Mouse (Mus musculus): Measurements from ENCODE around the gene Ppfibp1. TPM values are rescaled to one million over a fixed set of nuclear protein-coding genes. Genes with fewer than 3 reads are reported as not detected.

The Ppfibp1 gene
- polyA plus RNA-seq, 1 experiment: 15.5 TPM

DNA sequence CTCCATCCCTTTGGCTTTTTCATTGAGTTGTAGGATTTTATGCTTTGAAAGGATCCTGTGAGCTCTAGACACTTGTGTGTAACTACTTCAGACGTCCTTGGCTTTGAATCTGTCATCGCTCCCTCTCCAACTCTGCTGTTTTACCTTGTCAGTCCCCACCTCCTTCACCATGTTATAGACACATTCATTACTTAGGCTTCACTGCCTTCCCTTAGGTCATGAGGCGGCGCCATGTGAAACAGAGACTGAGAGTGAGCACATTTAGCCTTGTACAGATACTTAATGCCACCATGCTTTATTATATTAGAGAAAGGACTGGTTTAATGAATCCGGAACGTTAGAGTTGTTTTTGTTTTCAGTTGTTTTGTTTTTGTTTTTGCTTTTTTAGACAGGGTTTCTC, 83.7 kb downstream of the Ppfibp1 start:
- Histone ChIP-seq H3K27ac (ENCODE audit: control insufficient read depth, insufficient read depth, low read depth, low read length, poor library complexity) (no peak overlapping the region), H3K4me3 (replicated peaks; ENCODE audit: control insufficient read depth, low read depth, low read length) (no peak overlapping the region), H3K4me1 (ENCODE audit: control insufficient read depth, insufficient read depth, low read length) (no peaks in the 10 kb centered on the region)
- TF ChIP-seq POLR2A (IDR thresholded peaks at IDR 0.05; ENCODE audit: borderline replicate concordance, control insufficient read depth, low read depth, low read length): no peak
- TF ChIP-seq CTCF (IDR thresholded peaks at IDR 0.05; ENCODE audit: control insufficient read depth, insufficient read depth, low read length): no peak
- WGBS: 80% methylated on average over 6 of the region's 6 CpGs

DNA sequence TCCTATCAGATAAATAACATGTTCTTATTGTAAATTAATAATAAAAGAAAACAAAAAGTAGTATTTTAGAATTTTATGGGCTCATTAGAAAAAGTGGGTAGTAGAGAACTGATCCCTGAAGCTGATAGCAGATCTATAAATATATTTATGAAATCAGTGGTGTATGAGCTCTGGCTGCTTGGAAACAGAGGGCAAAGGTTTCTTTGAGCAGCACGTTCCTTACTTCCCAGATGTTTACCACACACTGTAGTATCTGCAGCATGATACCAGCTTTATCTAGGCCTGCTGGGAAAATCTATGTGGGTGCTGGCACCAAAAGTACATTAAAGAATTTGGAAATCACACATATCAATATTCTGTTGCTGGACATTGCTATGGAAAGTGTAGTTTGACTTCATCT, 84.5 kb downstream of the Ppfibp1 start:
- no peaks in the 10 kb centered on the region for H3K4me1 ChIP-seq (ENCODE audit: control insufficient read depth, insufficient read depth, low read length)
- 67% methylated on average over 1 of the region's 1 CpGs for WGBS
- H3K27ac ChIP-seq (ENCODE audit: control insufficient read depth, insufficient read depth, low read depth, low read length, poor library complexity): no peak overlapping the region
- TF ChIP-seq CTCF (IDR thresholded peaks at IDR 0.05; ENCODE audit: control insufficient read depth, insufficient read depth, low read length): no peak
- no peak for TF ChIP-seq POLR2A (IDR thresholded peaks at IDR 0.05; ENCODE audit: borderline replicate concordance, control insufficient read depth, low read depth, low read length)
- H3K4me3 ChIP-seq (replicated peaks; ENCODE audit: control insufficient read depth, low read depth, low read length): no peak overlapping the region

DNA sequence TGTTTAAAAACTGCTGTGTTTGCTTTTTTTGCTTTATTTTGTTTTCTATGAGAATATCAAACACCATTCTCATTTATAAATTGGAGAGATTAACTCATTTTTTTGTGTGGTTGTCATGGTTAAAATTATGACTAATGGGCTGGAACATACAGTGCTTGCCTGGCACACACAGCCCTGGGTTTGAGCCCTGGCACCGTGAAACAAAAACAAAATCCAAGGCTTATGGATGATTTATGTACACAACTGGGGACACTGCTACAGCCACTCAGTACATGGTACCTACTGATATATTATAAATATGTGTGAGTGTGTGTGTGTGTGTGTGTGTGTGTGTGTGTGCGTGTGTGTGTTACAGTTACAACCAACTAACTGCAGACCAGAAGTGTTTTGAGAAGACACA, 85.1 kb downstream of the Ppfibp1 start:
- TF ChIP-seq CTCF (IDR thresholded peaks at IDR 0.05; ENCODE audit: control insufficient read depth, insufficient read depth, low read length) (no peak), POLR2A (IDR thresholded peaks at IDR 0.05; ENCODE audit: borderline replicate concordance, control insufficient read depth, low read depth, low read length) (no peak)
- H3K4me3 ChIP-seq (replicated peaks; ENCODE audit: control insufficient read depth, low read depth, low read length): no peak overlapping the region
- 82% methylated on average over 2 of the region's 2 CpGs for WGBS
- no peak overlapping the region for H3K27ac ChIP-seq (ENCODE audit: control insufficient read depth, insufficient read depth, low read depth, low read length, poor library complexity)
- H3K4me1 ChIP-seq (ENCODE audit: control insufficient read depth, insufficient read depth, low read length): no peaks in the 10 kb centered on the region

DNA sequence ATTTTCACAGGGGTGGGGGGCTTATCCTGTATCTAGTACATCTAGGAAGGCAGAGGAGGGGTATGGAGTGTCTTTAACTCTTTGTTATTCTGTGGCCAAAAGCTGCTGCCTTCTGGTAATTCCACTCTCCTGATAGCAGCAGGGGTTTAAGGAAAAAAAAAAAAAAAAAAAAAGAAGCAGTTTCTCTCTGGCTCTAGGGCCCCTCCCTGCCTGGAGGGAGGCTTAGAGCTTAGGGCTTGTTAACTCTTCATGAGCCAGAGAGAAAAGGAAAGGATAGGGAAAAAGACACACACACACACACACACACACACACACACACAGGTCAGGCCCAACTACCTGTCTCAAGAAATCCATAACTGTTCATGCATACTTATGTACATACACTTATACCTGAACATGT, 85.5 kb downstream of the Ppfibp1 start:
- H3K27ac ChIP-seq (ENCODE audit: control insufficient read depth, insufficient read depth, low read depth, low read length, poor library complexity): no peak overlapping the region
- TF ChIP-seq CTCF (IDR thresholded peaks at IDR 0.05; ENCODE audit: control insufficient read depth, insufficient read depth, low read length) (no peak), POLR2A (IDR thresholded peaks at IDR 0.05; ENCODE audit: borderline replicate concordance, control insufficient read depth, low read depth, low read length) (no peak)
- no peak overlapping the region for H3K4me3 ChIP-seq (replicated peaks; ENCODE audit: control insufficient read depth, low read depth, low read length)
- no peaks in the 10 kb centered on the region for H3K4me1 ChIP-seq (ENCODE audit: control insufficient read depth, insufficient read depth, low read length)

DNA sequence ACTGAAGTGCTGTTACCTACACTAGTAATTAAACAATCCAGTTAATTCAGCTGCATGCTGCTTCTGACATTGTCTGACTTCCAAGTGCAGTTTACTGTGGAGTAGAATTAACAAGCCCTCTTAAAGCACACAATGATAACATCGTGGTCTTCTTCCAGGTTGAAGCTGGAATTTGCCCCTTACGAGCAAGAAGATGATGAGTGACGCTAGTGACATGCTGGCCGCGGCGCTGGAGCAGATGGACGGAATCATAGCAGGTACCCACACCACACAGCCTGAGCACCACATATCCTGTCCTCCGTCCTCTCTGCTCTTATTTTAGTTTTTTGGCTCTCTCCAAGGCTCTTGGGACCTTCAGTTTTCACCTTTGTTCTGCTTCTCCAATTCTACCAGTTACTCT, 88.2 kb downstream of the Ppfibp1 start:
- TF ChIP-seq POLR2A (IDR thresholded peaks at IDR 0.05; ENCODE audit: borderline replicate concordance, control insufficient read depth, low read depth, low read length) (no peak), CTCF (IDR thresholded peaks at IDR 0.05; ENCODE audit: control insufficient read depth, insufficient read depth, low read length) (no peak)
- no peaks in the 10 kb centered on the region for H3K4me1 ChIP-seq (ENCODE audit: control insufficient read depth, insufficient read depth, low read length)
- H3K27ac ChIP-seq (ENCODE audit: control insufficient read depth, insufficient read depth, low read depth, low read length, poor library complexity): no peak overlapping the region
- no peak overlapping the region for H3K4me3 ChIP-seq (replicated peaks; ENCODE audit: control insufficient read depth, low read depth, low read length)
- WGBS: 86% methylated on average over 8 of the region's 8 CpGs

- H3K27ac ChIP-seq (ENCODE audit: control insufficient read depth, insufficient read depth, low read depth, low read length, poor library complexity): no peak overlapping the region
- WGBS: 57% methylated on average over 5 of the region's 5 CpGs
- no peaks in the 10 kb centered on the region for H3K4me1 ChIP-seq (ENCODE audit: control insufficient read depth, insufficient read depth, low read length)
- no peak for TF ChIP-seq CTCF (IDR thresholded peaks at IDR 0.05; ENCODE audit: control insufficient read depth, insufficient read depth, low read length)
- TF ChIP-seq POLR2A (IDR thresholded peaks at IDR 0.05; ENCODE audit: borderline replicate concordance, control insufficient read depth, low read depth, low read length): no peak
- no peak overlapping the region for H3K4me3 ChIP-seq (replicated peaks; ENCODE audit: control insufficient read depth, low read depth, low read length)
These were observed 90.4 kb downstream of the Ppfibp1 start for GRCm38 (mm10) chr6:146978691-146979114.

- Histone ChIP-seq H3K27ac (ENCODE audit: control insufficient read depth, insufficient read depth, low read depth, low read length, poor library complexity) (no peak overlapping the region), H3K4me1 (ENCODE audit: control insufficient read depth, insufficient read depth, low read length) (no peaks in the 10 kb centered on the region), H3K4me3 (replicated peaks; ENCODE audit: control insufficient read depth, low read depth, low read length) (no peak overlapping the region)
- WGBS: 92% methylated on average over 1 of the region's 1 CpGs
- TF ChIP-seq CTCF (IDR thresholded peaks at IDR 0.05; ENCODE audit: control insufficient read depth, insufficient read depth, low read length): no peak
- TF ChIP-seq POLR2A (IDR thresholded peaks at IDR 0.05; ENCODE audit: borderline replicate concordance, control insufficient read depth, low read depth, low read length): no peak
These were observed 90.9 kb downstream of the Ppfibp1 start for GRCm38 (mm10) chr6:146979115-146979744.

DNA sequence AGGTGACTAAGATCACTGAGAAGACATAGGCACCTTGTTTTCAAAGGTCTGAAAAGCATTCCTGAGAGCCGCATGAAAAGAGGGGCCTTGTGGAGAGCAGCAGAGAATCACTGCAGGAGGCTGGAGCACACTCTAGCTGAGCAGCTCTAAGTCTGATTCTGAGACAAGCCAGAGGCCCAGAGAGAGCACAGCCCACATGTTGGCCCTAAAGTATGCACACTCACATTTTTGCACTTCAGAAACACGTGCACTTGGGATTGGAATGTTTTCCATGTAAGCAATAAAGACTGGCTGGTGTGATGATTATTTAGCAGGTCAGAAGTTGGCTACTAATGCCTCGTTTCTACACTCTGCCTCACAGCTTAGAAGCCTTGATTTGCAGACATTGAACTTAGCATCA, 91.7 kb downstream of the Ppfibp1 start:
- no peak for TF ChIP-seq POLR2A (IDR thresholded peaks at IDR 0.05; ENCODE audit: borderline replicate concordance, control insufficient read depth, low read depth, low read length)
- no peaks in the 10 kb centered on the region for H3K4me1 ChIP-seq (ENCODE audit: control insufficient read depth, insufficient read depth, low read length)
- no peak overlapping the region for H3K4me3 ChIP-seq (replicated peaks; ENCODE audit: control insufficient read depth, low read depth, low read length)
- 72% methylated on average over 3 of the region's 3 CpGs for WGBS
- H3K27ac ChIP-seq (ENCODE audit: control insufficient read depth, insufficient read depth, low read depth, low read length, poor library complexity): no peak overlapping the region

GRCm38 (mm10) chr6:146981249-146981835, 93.1 kb downstream of the Ppfibp1 start:
- no peak overlapping the region for H3K4me3 ChIP-seq (replicated peaks; ENCODE audit: control insufficient read depth, low read depth, low read length)
- WGBS: 66% methylated on average over 1 of the region's 1 CpGs
- TF ChIP-seq CTCF (IDR thresholded peaks at IDR 0.05; ENCODE audit: control insufficient read depth, insufficient read depth, low read length): no peak
- no peak for TF ChIP-seq POLR2A (IDR thresholded peaks at IDR 0.05; ENCODE audit: borderline replicate concordance, control insufficient read depth, low read depth, low read length)
- no peaks in the 10 kb centered on the region for H3K4me1 ChIP-seq (ENCODE audit: control insufficient read depth, insufficient read depth, low read length)
- H3K27ac ChIP-seq (ENCODE audit: control insufficient read depth, insufficient read depth, low read depth, low read length, poor library complexity): no peak overlapping the region
